Mouse (Mus musculus): ENCODE results near the gene Myo18a. TPM values are rescaled to one million over a fixed set of nuclear protein-coding genes. Genes with fewer than 3 reads are reported as not detected.
A peak's percentile ranks its signal among the peaks of the same experiment; 100 is the strongest.

The Myo18a gene
- polyA plus RNA-seq, 1 experiment from 2014 or later, result 29.9 TPM

DNA sequence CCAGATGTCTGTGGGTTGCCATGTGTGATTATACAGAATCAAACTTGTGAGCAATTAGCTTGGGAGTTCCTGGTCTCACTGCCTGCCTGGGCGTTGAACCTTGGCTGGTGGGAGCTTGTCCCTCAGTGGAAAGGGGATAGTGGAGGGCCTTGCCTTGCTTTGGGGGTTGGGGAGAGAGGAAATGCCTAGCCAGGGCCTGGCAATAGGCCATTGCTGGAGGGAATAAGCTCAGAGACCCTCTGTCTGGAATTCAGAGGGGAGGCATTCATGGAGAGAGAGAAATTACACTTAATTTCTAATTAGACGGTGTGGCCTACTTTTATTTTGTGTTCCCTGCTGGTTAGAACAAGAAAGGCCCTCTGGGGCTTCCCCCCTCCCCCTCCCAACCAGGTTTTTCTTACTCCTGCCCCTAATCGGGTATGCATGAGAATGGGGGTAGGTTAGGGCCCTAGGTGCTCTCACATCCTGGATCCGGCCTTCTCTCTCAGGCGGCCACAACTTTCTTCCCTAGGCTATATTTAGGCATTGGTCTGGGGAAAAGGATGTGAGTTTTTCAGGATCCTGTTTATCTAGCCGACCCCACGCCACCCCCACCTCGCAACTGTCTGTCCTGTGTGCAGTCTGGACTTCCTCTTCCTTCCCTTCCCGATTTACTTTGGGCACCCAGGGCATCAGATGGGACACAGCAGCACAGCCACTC is 12.8 kb downstream of the Myo18a start:
- no peak for ATAC-seq (ENCODE audit: insufficient read depth, low FRiP score, low read depth)
- Histone ChIP-seq H3K9me3 (no peaks in the 10 kb centered on the region), H3K27ac (peak overlapping the region; percentile 65; the same call in 1 of the 2 replicates), H3K4me1 (0 out of 2 replicates have a peak, but pooled peaks cover 11% of the 10 kb centered on the region), H3K4me3 (replicated peaks) (no peak overlapping the region), H3K27me3 (replicated peaks) (no peaks in the 10 kb centered on the region), H3K36me3 (peaks cover 11% of the 10 kb centered on the region; the same call in 1 of the 2 replicates), H3K4me2 (no peak overlapping the region), H3K9ac (no peak overlapping the region)
- 61% methylated on average over 9 of the region's 9 CpGs for WGBS

DNA sequence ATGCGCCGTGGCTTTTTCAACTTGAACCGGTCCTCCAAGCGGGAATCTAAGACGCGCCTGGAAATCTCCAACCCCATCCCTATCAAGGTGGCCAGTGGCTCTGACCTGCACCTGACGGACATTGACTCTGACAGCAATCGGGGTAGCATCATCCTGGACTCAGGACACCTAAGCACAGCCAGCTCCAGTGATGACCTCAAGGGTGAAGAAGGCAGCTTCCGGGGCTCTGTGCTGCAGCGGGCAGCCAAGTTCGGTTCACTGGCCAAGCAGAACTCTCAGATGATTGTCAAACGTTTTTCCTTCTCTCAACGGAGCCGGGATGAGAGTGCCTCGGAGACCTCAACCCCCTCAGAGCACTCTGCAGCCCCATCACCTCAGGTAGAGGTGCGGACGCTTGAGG is 14.4 kb downstream of the Myo18a start:
- no peak for ATAC-seq (ENCODE audit: insufficient read depth, low FRiP score, low read depth)
- Histone ChIP-seq H3K4me3 (replicated peaks) (no peak overlapping the region), H3K9ac (no peak overlapping the region), H3K9me3 (no peaks in the 10 kb centered on the region), H3K36me3 (peaks cover 11% of the 10 kb centered on the region; the same call in 1 of the 2 replicates), H3K27ac (no peak overlapping the region), H3K4me1 (peaks cover 8% of the 10 kb centered on the region), H3K4me2 (no peak overlapping the region), H3K27me3 (replicated peaks) (no peaks in the 10 kb centered on the region)
- 92% methylated on average over 17 of the region's 17 CpGs for WGBS

DNA sequence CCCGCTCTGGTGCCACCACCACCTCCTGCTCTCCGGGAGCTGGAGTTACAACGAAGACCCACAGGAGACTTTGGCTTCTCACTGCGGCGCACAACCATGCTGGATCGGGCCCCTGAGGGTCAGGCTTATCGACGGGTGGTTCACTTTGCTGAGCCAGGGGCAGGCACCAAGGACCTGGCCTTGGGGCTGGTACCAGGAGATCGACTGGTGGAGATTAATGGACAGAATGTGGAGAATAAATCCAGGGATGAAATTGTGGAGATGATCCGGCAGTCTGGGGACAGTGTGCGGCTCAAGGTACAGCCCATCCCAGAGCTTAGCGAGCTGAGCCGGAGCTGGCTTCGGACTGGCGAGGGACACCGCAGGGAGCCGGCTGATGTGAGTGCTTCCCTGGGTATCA is 14.9 kb downstream of the Myo18a start:
- no peak overlapping the region for H3K4me3 ChIP-seq (replicated peaks)
- 88% methylated on average over 17 of the region's 17 CpGs for WGBS
- H3K27me3 ChIP-seq (replicated peaks), result no peaks in the 10 kb centered on the region
- no peaks in the 10 kb centered on the region for H3K9me3 ChIP-seq
- H3K27ac ChIP-seq, result no peak overlapping the region
- no peak for ATAC-seq (ENCODE audit: insufficient read depth, low FRiP score, low read depth)
- peaks cover 5% of the 10 kb centered on the region for H3K4me1 ChIP-seq
- peaks cover 11% of the 10 kb centered on the region; the same call in 1 of the 2 replicates for H3K36me3 ChIP-seq
- H3K9ac ChIP-seq, result no peak overlapping the region
- no peak overlapping the region for H3K4me2 ChIP-seq

DNA sequence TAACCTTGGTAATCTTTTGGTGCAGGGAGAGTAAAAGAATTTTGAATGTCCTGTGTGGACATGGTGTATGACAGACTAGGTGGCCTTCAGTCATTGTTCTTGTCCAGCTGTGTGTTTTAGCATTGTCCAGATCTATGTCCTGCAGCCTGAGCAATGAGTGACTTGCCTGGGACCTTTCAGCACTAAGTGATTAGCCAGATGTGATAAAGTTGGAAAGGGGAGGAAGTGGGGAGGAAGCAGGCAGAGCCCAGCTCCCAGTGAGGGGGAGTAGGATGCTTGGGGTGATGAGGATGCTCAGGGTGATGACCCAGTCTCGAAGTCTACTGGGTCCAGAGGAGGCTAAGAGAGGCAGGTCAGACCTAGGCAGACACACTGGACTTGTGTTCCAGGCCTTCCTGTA is 16.2 kb downstream of the Myo18a start:
- Histone ChIP-seq H3K9me3 (no peaks in the 10 kb centered on the region), H3K9ac (no peak overlapping the region), H3K27me3 (replicated peaks) (no peaks in the 10 kb centered on the region), H3K27ac (no peak overlapping the region), H3K36me3 (peaks cover 11% of the 10 kb centered on the region; the same call in 1 of the 2 replicates), H3K4me2 (no peak overlapping the region), H3K4me1 (peaks cover 17% of the 10 kb centered on the region), H3K4me3 (replicated peaks) (no peak overlapping the region)
- no peak for ATAC-seq (ENCODE audit: insufficient read depth, low FRiP score, low read depth)
- 67% methylated on average over 1 of the region's 1 CpGs for WGBS

DNA sequence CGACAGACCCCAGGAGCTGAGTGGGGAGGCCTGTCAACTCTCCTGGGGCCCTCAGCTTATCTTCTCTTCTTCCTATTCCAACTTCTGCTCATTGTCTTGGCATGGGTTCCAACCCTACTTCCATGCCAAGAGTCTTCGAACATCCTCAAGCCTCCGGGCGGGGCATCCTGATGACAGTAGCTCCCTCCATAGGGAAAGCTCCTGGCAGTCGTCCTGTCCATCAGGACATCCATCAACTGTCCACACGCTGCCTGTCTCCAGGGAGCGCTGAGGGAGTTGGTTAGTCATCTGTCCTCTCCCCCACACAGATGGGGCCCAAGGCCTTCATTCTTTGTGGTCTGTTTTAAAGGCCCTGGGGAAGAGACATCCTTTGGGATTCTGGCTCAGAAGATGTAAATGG is 18.0 kb downstream of the Myo18a start:
- ATAC-seq (ENCODE audit: insufficient read depth, low FRiP score, low read depth), result no peak
- WGBS, result 66% methylated on average over 7 of the region's 7 CpGs
- Histone ChIP-seq H3K4me1 (peaks cover 36% of the 10 kb centered on the region), H3K36me3 (peaks cover 11% of the 10 kb centered on the region; the same call in 1 of the 2 replicates), H3K9me3 (no peaks in the 10 kb centered on the region), H3K9ac (no peak overlapping the region), H3K27ac (no peak overlapping the region), H3K27me3 (replicated peaks) (no peaks in the 10 kb centered on the region), H3K4me2 (no peak overlapping the region), H3K4me3 (replicated peaks) (no peak overlapping the region)

DNA sequence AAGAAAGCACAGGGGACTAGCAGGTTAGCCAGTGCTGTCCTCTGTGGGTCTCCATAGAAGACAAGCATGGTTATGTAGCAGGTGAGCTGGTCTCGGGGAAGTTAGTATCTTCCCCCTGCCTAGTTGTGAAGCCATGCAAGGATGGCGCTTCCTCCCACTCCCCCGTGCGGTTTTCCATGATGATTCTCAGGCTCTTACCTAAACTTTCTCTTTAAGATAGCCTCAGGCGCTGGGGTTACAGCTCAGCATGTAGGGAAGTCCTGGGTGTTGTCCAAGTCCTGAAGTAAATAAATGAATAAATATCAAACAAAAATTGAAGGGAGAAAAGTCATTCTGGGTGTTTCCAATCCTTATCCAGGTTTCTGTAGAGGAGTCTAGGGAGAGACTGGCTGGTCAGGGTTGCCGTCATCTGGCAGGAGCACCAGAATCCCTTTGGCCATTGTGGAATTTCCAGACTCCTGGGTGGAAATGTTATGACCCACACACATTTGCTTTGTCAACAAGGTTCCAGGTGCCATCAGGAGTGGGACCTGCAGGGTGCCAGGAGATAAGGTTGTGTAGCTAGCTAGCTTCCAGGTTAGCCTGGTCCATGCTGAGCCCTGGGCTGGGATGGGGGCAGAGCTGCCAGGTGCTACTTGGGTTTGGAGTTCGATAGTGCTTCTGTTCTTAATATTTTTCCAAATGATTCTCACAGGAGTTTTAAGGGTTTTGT is 19.2 kb downstream of the Myo18a start:
- ATAC-seq (ENCODE audit: insufficient read depth, low FRiP score, low read depth), result no peak

DNA sequence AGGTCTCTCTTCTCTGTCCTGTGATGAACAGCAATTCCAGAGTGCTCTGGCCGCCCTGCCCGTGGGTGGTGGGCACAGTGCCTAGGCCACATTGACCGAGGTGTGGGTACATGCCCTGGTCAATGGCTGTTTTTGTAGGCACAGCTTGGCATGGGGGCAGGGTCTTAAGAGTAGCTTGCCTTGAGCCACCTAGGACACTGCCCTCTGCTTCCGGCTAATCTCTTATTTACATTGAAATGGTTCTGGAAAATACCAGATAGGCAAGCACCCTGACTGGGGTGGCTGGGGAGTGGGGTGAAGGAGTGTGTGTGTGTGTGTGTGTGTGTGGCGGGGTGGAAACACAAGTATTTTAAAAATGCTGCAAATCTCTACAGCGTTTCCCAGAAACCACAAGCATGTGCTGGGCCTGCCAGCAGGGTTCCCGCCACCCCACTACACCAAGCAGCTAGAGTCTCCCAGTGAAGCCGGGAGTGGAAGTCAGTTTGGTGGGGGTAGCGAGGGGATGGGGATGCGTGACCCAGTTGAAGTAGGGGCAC is 20.2 kb downstream of the Myo18a start:
- H3K27ac ChIP-seq, result peak overlapping the region; percentile 84
- no peak overlapping the region for H3K9ac ChIP-seq
- no peaks in the 10 kb centered on the region for H3K27me3 ChIP-seq (replicated peaks)
- no peak overlapping the region for H3K4me3 ChIP-seq (replicated peaks)
- H3K36me3 ChIP-seq, result no peaks in the 10 kb centered on the region
- WGBS, result 59% methylated on average over 10 of the region's 10 CpGs
- no peak overlapping the region for H3K4me2 ChIP-seq
- ATAC-seq (ENCODE audit: insufficient read depth, low FRiP score, low read depth), result peak; percentile 1; the same call in 1 of the 2 replicates
- peaks cover 42% of the 10 kb centered on the region for H3K4me1 ChIP-seq
- no peaks in the 10 kb centered on the region for H3K9me3 ChIP-seq

More for the DNA sequence above, 19.2 kb downstream of the Myo18a start:
- Histone ChIP-seq H3K9me3 (no peaks in the 10 kb centered on the region), H3K27ac (no peak overlapping the region), H3K9ac (no peak overlapping the region), H3K4me1 (peaks cover 42% of the 10 kb centered on the region), H3K27me3 (replicated peaks) (no peaks in the 10 kb centered on the region), H3K4me2 (no peak overlapping the region), H3K36me3 (peaks cover 8% of the 10 kb centered on the region; the same call in 1 of the 2 replicates), H3K4me3 (replicated peaks) (no peak overlapping the region)
- 82% methylated on average over 7 of the region's 7 CpGs for WGBS

DNA sequence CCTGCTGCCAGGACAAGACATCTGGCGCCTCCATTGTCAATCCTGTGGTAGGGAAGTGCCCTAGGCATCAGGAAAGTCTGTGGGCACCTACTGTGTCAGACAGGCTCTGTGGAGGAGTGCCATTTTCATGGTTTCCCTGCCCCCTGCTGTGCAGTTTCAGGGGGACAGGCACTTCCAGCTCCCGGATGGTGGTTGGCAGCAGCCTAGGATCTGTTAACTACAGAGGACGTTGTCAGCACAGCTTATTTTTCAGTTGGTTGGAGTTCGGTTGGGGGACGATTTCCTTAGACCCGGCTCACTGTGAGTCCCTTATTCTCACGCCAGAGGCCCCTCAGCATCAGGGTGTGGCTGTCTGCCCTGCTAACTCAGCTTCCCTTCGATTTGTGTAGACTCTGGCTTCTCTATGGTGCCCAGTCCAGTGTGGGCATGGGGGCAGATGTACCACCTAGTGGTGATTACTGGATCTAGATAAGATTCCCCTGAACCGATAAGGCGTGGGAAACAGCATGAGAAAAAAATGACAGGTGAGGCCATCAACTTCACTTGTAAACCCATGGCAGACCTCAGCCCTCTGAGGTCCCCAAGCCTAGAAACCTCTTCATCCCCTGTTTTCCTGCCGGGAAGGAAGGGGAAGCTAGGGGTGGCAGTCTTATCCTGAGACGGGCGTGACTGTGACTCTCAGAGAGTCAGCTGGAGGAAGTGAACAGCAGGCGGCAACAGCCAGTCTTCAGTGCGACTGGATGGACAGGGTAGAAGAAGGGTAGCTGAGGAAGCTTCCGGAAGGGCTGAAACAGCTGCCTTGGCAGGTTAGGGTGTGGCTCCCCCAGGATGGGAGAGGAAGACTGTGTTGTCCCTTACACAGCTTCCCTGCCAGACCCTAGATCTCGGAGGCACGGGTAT is 21.0 kb downstream of the Myo18a start:
- 49% methylated on average over 18 of the region's 18 CpGs for WGBS
- Histone ChIP-seq H3K4me1 (peaks cover 42% of the 10 kb centered on the region), H3K9me3 (no peaks in the 10 kb centered on the region), H3K36me3 (no peaks in the 10 kb centered on the region), H3K4me2 (peak overlapping the region; percentile 13; the same call in 1 of the 2 replicates), H3K9ac (no peak overlapping the region), H3K4me3 (replicated peaks) (no peak overlapping the region; the same call in 1 of the 2 replicates), H3K27ac (peak overlapping the region; percentile 84), H3K27me3 (replicated peaks) (no peaks in the 10 kb centered on the region)
- ATAC-seq (ENCODE audit: insufficient read depth, low FRiP score, low read depth), result peak; percentile 25; the same call in 1 of the 2 replicates

DNA sequence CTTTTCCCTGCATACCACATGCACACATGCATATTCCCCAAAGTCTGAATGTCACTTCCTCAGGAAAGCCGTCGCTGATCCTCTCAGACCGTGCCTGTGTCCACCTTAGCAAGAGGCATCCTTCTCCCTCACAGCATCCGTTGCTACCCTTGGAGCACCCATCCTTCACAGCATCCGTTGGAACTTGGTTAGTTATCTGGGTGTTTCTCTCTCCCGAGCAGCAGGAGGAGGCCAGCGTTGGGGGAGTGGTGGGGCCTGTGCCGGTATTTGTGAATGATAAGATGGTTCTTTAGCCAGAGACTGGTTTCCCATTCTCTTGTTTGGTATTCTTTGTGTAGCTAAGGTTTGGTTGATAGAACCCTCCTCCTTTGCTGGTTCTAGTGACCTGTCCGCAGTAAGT is 21.8 kb downstream of the Myo18a start:
- no peaks in the 10 kb centered on the region for H3K9me3 ChIP-seq
- H3K9ac ChIP-seq, result no peak overlapping the region
- peak overlapping the region; percentile 84 for H3K27ac ChIP-seq
- H3K36me3 ChIP-seq, result no peaks in the 10 kb centered on the region
- H3K27me3 ChIP-seq (replicated peaks), result no peaks in the 10 kb centered on the region
- no peak for ATAC-seq (ENCODE audit: insufficient read depth, low FRiP score, low read depth)
- no peak overlapping the region for H3K4me3 ChIP-seq (replicated peaks)
- H3K4me1 ChIP-seq, result peaks cover 42% of the 10 kb centered on the region
- 65% methylated on average over 9 of the region's 9 CpGs for WGBS
- H3K4me2 ChIP-seq, result no peak overlapping the region

DNA sequence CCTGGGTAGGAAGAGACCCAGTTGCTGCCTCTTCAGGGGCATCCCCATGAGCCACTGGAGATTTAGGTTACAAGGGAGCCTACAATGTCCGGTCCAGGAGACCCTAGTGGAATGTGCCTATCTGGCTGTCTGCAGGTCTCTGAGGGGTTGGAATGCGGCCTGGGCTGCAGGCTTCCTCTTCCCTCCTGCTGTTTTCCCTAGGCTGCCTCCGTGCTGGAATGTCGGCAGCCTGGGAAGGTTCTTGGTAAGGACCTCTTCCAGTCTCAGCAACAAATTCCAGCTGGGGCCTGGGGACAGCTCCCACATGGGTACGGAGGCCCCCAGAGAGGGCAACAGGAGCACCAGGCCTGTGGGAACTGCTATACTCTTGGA is 22.3 kb downstream of the Myo18a start:
- ATAC-seq (ENCODE audit: insufficient read depth, low FRiP score, low read depth), result peak; percentile 17; the same call in 1 of the 2 replicates
- no peak overlapping the region for H3K4me3 ChIP-seq (replicated peaks)
- H3K27me3 ChIP-seq (replicated peaks), result no peaks in the 10 kb centered on the region
- peak overlapping the region; percentile 8 for H3K4me2 ChIP-seq
- 14% methylated on average over 5 of the region's 5 CpGs for WGBS
- H3K27ac ChIP-seq, result peak overlapping the region; percentile 84
- H3K36me3 ChIP-seq, result no peaks in the 10 kb centered on the region
- no peak overlapping the region for H3K9ac ChIP-seq
- H3K4me1 ChIP-seq, result peaks cover 44% of the 10 kb centered on the region
- no peaks in the 10 kb centered on the region for H3K9me3 ChIP-seq

DNA sequence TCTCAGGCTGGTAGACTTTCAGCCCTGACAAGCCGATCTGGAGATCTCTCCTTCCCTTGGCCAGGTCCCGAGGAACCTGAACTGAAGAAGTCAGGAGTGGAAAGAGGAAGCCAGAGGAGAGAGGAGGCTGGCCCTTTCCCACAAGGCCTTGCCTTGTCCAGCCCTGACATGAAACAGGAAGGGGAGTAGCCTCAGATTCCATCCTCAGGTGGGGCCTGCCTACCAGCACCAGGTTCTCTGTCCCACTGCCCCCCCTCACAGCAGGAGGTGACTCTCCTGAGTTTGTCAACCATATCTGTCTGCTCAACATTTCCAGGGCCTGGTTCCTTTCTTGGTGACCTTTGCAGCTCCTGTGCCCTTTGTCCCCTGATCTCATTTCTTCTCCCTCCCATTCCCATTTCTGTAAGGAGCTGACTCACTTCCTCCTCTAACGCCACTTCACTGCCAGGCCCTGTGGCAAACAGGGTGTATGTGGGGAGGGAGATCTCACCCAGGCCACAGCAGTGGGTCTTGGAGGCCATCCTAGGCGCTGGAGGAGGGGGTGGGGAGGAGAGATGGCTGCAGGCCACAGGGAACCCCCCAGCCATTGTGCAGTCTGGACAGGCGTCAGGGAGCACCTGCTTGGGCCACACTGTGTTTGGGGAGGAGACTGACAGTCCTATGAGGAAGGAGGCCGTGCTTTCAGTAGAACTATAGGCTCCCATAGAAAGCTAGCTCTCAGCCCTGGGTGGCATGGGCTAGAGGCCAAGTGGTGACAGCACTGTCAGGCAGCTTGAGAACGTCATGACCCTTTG is 22.9 kb downstream of the Myo18a start:
- no peaks in the 10 kb centered on the region for H3K27me3 ChIP-seq (replicated peaks)
- H3K9me3 ChIP-seq, result no peaks in the 10 kb centered on the region
- no peaks in the 10 kb centered on the region for H3K36me3 ChIP-seq
- H3K27ac ChIP-seq, result peak overlapping the region; percentile 84
- 40% methylated on average over 7 of the region's 7 CpGs for WGBS
- peaks cover 50% of the 10 kb centered on the region for H3K4me1 ChIP-seq
- H3K4me3 ChIP-seq (replicated peaks), result no peak overlapping the region
- peak; percentile 51 for ATAC-seq (ENCODE audit: insufficient read depth, low FRiP score, low read depth)
- H3K9ac ChIP-seq, result no peak overlapping the region
- peak overlapping the region; percentile 8; the same call in 1 of the 2 replicates for H3K4me2 ChIP-seq
